Mouse (Mus musculus) liver, embryonic 14 days (tissue): ENCODE results near the gene Frmpd2. TPM values are rescaled to one million over a fixed set of nuclear protein-coding genes. Genes with fewer than 3 reads are reported as not detected.

Source experiments
- polyA plus RNA-seq: library from polyadenylated mRNA; depleted of rRNA; stranded (reverse); fragments of >200 nt; gene quantifications from 2 replicates; pipeline ENCODE4 v1.2.3, GENCODE M21; 2012; rRNA removed

Gene Frmpd2
- polyA plus RNA-seq, result not detected in 2 replicates

GRCm38 (mm10) chr14:33471331-33471730 is at the start of gene Frmpd2:
Frmpd2 (plus strand) TSS chr14:33471696.

GRCm38 (mm10) chr14:33447027-33447569 is 24.4 kb upstream of the Frmpd2 start, which contains the start of gene Mapk8:
Mapk8 (minus strand) TSS chr14:33447158.

GRCm38 (mm10) chr14:33588951-33589350 is 117.5 kb downstream of the Frmpd2 start, which contains the start of gene Ptpn20:
Ptpn20 (plus strand) TSS chr14:33589207.

Other genes starting within 250 kb of the Frmpd2 start
- gene Mapk8, start 24.5 kb upstream of the Frmpd2 start, polyA plus RNA-seq, result 10.1 and 12.6 TPM in 2 replicates
- 0.02 and 0.06 TPM in 2 replicates for gene Ptpn20, start 117.5 kb downstream of the Frmpd2 start, polyA plus RNA-seq